Mouse (Mus musculus): ENCODE results near the gene Cnga3. TPM values are rescaled to one million over a fixed set of nuclear protein-coding genes. Genes with fewer than 3 reads are reported as not detected.

Cnga3 gene
- polyA plus RNA-seq, 1 experiment from 2014 or later: 0.75 TPM

- Histone ChIP-seq H3K9ac (replicated peaks; ENCODE audit: low read depth, low read length) (no peak overlapping the region), H3K9me3 (ENCODE audit: control insufficient read depth, low read depth, low read length) (no peaks in the 10 kb centered on the region), H3K4me3 (ENCODE audit: low read depth, low read length) (no peak overlapping the region), H3K4me2 (replicated peaks; ENCODE audit: low read depth, low read length) (no peak overlapping the region), H3K27me3 (ENCODE audit: control insufficient read depth, insufficient read depth, low read length) (no peaks in the 10 kb centered on the region), H3K4me1 (ENCODE audit: control insufficient read depth, insufficient read depth, low read length) (no peaks in the 10 kb centered on the region), H3K36me3 (ENCODE audit: control insufficient read depth, insufficient read depth, low read length) (no peaks in the 10 kb centered on the region), H3K27ac (ENCODE audit: low read length) (no peak overlapping the region)
- ATAC-seq (ENCODE audit: insufficient number of reproducible peaks, insufficient read depth, low FRiP score, low read depth): no peak
- 88% methylated on average over 2 of the region's 2 CpGs for WGBS
Measured at GRCm38 (mm10) chr1:37307586-37307985, 93.4 kb downstream of the Cnga3 start.

DNA sequence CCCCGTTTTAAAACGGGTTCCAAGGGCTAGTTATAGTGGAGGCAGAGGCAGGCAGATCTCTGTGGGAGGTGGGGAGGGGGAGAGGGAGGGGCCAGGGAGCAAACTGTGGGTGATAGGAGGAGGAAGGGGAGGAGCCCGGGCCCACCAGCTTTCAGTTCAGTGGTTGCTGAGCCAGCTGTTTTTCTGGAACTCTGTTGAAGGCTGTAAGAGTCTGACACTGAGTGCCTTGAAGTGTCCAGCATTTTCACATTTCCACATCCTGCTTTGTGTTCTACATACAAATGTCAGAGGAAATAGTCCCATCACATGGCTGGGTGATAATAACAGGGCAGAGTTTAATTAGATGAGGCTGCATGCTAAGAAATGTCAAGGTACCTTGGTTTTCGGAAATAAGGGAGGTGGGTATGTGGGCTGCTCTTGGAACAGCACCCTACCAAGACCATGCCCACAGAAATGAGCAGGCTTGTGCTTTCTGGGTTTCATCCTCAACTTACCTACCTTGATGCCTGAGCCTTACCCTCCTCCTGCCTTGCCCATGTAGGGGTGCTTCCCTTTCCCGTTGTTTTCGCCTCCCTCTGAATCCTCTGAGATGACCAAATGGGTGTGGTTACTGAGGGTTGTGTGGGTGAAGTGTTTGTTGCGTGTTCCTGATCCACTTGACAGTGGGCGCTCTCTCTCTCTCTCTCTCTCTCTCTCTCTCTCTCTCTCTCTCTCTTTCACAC, 93.9 kb downstream of the Cnga3 start:
- H3K27ac ChIP-seq (ENCODE audit: low read length): no peak overlapping the region
- 84% methylated on average over 8 of the region's 8 CpGs for WGBS
- H3K9me3 ChIP-seq (ENCODE audit: control insufficient read depth, low read depth, low read length): no peaks in the 10 kb centered on the region
- H3K4me1 ChIP-seq (ENCODE audit: control insufficient read depth, insufficient read depth, low read length): no peaks in the 10 kb centered on the region
- no peak for ATAC-seq (ENCODE audit: insufficient number of reproducible peaks, insufficient read depth, low FRiP score, low read depth)
- H3K9ac ChIP-seq (replicated peaks; ENCODE audit: low read depth, low read length): no peak overlapping the region
- H3K27me3 ChIP-seq (ENCODE audit: control insufficient read depth, insufficient read depth, low read length): no peaks in the 10 kb centered on the region
- no peak overlapping the region for H3K4me2 ChIP-seq (replicated peaks; ENCODE audit: low read depth, low read length)
- no peak overlapping the region for H3K4me3 ChIP-seq (ENCODE audit: low read depth, low read length)
- no peaks in the 10 kb centered on the region for H3K36me3 ChIP-seq (ENCODE audit: control insufficient read depth, insufficient read depth, low read length)

- 71% methylated on average over 3 of the region's 3 CpGs for WGBS
- no peak overlapping the region for H3K9ac ChIP-seq (replicated peaks; ENCODE audit: low read depth, low read length)
- H3K4me2 ChIP-seq (replicated peaks; ENCODE audit: low read depth, low read length): no peak overlapping the region
- no peak overlapping the region for H3K27ac ChIP-seq (ENCODE audit: low read length)
- no peak overlapping the region for H3K4me3 ChIP-seq (ENCODE audit: low read depth, low read length)
- H3K27me3 ChIP-seq (ENCODE audit: control insufficient read depth, insufficient read depth, low read length): no peaks in the 10 kb centered on the region
- H3K36me3 ChIP-seq (ENCODE audit: control insufficient read depth, insufficient read depth, low read length): no peaks in the 10 kb centered on the region
- no peak for ATAC-seq (ENCODE audit: insufficient number of reproducible peaks, insufficient read depth, low FRiP score, low read depth)
- H3K4me1 ChIP-seq (ENCODE audit: control insufficient read depth, insufficient read depth, low read length): no peaks in the 10 kb centered on the region
- H3K9me3 ChIP-seq (ENCODE audit: control insufficient read depth, low read depth, low read length): no peaks in the 10 kb centered on the region
Measured at GRCm38 (mm10) chr1:37308743-37309100, 94.5 kb downstream of the Cnga3 start.

DNA sequence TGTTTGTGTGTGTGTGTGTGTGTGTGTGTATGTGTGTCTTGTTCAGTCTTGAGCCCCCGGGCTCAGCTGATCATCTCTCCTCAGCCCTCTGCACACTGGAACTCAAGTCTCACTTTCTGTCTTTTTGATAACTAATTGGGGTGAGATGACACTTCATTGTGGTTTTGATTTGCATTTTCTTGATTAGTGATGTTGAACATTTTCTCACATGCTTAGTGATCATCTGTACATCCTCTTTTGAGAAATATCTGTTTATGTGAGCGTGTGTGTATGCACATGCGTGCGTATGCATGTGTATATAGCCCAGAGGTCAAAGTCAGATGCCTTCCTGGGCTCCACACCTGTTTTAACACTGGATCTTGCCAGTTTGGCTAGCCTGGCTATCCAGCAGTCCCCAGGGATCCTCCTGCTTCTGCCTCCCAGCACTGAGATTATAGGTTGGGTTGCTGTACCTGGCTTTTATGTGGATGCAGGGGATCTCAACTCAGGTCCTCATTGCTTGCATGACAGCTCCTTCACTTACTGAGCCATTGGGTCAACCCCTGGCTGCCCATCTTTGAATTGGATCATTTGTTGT, 95.8 kb downstream of the Cnga3 start:
- no peak overlapping the region for H3K9ac ChIP-seq (replicated peaks; ENCODE audit: low read depth, low read length)
- H3K27me3 ChIP-seq (ENCODE audit: control insufficient read depth, insufficient read depth, low read length): no peaks in the 10 kb centered on the region
- no peak overlapping the region for H3K4me2 ChIP-seq (replicated peaks; ENCODE audit: low read depth, low read length)
- no peak overlapping the region for H3K27ac ChIP-seq (ENCODE audit: low read length)
- no peaks in the 10 kb centered on the region for H3K36me3 ChIP-seq (ENCODE audit: control insufficient read depth, insufficient read depth, low read length)
- no peaks in the 10 kb centered on the region for H3K4me1 ChIP-seq (ENCODE audit: control insufficient read depth, insufficient read depth, low read length)
- ATAC-seq (ENCODE audit: insufficient number of reproducible peaks, insufficient read depth, low FRiP score, low read depth): no peak
- H3K4me3 ChIP-seq (ENCODE audit: low read depth, low read length): no peak overlapping the region
- WGBS: 95% methylated on average over 4 of the region's 4 CpGs
- no peaks in the 10 kb centered on the region for H3K9me3 ChIP-seq (ENCODE audit: control insufficient read depth, low read depth, low read length)

Other genes with a start within 250 kb of the Cnga3 start
- gene Vwa3b, start 187.8 kb upstream of the Cnga3 start, polyA plus RNA-seq (2014; fragmentation: Nextera tagmentation; extraction: Ambion mirVana): 1.3 and 1.4 TPM in 2 replicates
- gene Inpp4a, start 85.4 kb downstream of the Cnga3 start, polyA plus RNA-seq (2014; fragmentation: Nextera tagmentation; extraction: Ambion mirVana): 19.5 and 20.8 TPM in 2 replicates
- gene Coa5, start 215.7 kb downstream of the Cnga3 start, polyA plus RNA-seq (2014; fragmentation: Nextera tagmentation; extraction: Ambion mirVana): 45.7 and 48.3 TPM in 2 replicates
- 139 and 151 TPM in 2 replicates for gene Unc50, start 215.7 kb downstream of the Cnga3 start, polyA plus RNA-seq (2014; fragmentation: Nextera tagmentation; extraction: Ambion mirVana)

Measured in stomach, embryonic 14.5 days (tissue).